Mouse (Mus musculus) cerebellum, adult 2 months (tissue): ENCODE results near the gene 2010111I01Rik.
"Not testable (repeated sequence)": the region's sequence is repeated elsewhere in the genome, so short reads cannot be mapped to it uniquely, and the experiment has no call there.

ENCODE experiments used
- CTCF ChIP-seq: fragments of 200-500 bp; IDR thresholded peaks from 2 replicates; pipeline ENCODE4 v1.5.1; 2011; ENCODE audit warnings: low read depth, mild to moderate bottlenecking, control low read depth, low read length, moderate library complexity, borderline replicate concordance; ENCODE audit not compliant: insufficient read depth
- POLR2A ChIP-seq: fragments of 200-500 bp; IDR thresholded peaks from 2 replicates; pipeline ENCODE4 v1.6.1; 2011; ENCODE audit warnings: low read length, control low read depth, borderline replicate concordance; ENCODE audit not compliant: insufficient read depth

GRCm38 (mm10) chr13:63353312-63353711 lies 388.6 kb downstream of the 2010111I01Rik start:
- TF ChIP-seq CTCF, POLR2A: not testable (repeated sequence)
